Mouse (Mus musculus) myocyte (in vitro differentiated cells): ENCODE measurements around the gene Kcnd1. TPM values are rescaled to one million over a fixed set of nuclear protein-coding genes. Genes with fewer than 3 reads are reported as not detected.

Experiments
- H3K27me3 ChIP-seq: one replicate; pipeline ENCODE4 v1.6.1; 2011; ENCODE audit not compliant: control insufficient read depth, insufficient read depth, insufficient read length
- H3K36me3 ChIP-seq: one replicate; pipeline ENCODE4 v1.6.1; 2011; ENCODE audit not compliant: control insufficient read depth, insufficient read depth
- H3K4me2 ChIP-seq: one replicate; pipeline ENCODE4 v1.6.1; 2011; ENCODE audit warnings: low read depth, control low read depth
- H3K4me3 ChIP-seq: one replicate; pipeline ENCODE4 v1.5.1; 2011; ENCODE audit warnings: mild to moderate bottlenecking, control low read depth, moderate library complexity
- H3K79me2 ChIP-seq: one replicate; pipeline ENCODE4 v1.6.1; 2011; ENCODE audit not compliant: control insufficient read depth, insufficient read depth
- H3ac ChIP-seq: one replicate; pipeline ENCODE4 v1.6.1; 2011; ENCODE audit not compliant: control insufficient read depth, insufficient read length
- CEBPB ChIP-seq: IDR thresholded peaks from 2 replicates; pipeline ENCODE4 v1.6.1; 2011; ENCODE audit warnings: mild to moderate bottlenecking, moderate library complexity; ENCODE audit not compliant: poor library complexity, insufficient read depth, severe bottlenecking
- E2F4 ChIP-seq: IDR thresholded peaks from one replicate; pipeline ENCODE4 v1.6.1; 2011; ENCODE audit warnings: mild to moderate bottlenecking, control low read depth, moderate library complexity; ENCODE audit not compliant: insufficient read depth
- MAX ChIP-seq: IDR thresholded peaks from one replicate; pipeline ENCODE4 v1.6.1; 2011; ENCODE audit warnings: low read depth, mild to moderate bottlenecking, control low read depth
- MYOD1 ChIP-seq, 3 experiments: IDR thresholded peaks; one replicate each; pipeline ENCODE4 v1.6.1; 2011; ENCODE audit warnings: control low read depth in 2 of 3, low read depth in 2 of 3, mild to moderate bottlenecking in 2 of 3, moderate library complexity in 1 of 3; ENCODE audit not compliant: insufficient read length in 2 of 3, control insufficient read depth in 1 of 3
- MYOG ChIP-seq, 3 experiments: IDR thresholded peaks; one replicate each; pipeline ENCODE4 v1.6.1; 2011; ENCODE audit warnings: control low read depth in 2 of 3, low read depth in 2 of 3, mild to moderate bottlenecking in 2 of 3; ENCODE audit not compliant: insufficient read length in 2 of 3, control insufficient read depth in 1 of 3, insufficient read depth in 1 of 3
- POLR2A ChIP-seq: IDR thresholded peaks from one replicate; pipeline ENCODE4 v1.6.1; 2011; ENCODE audit warnings: low read depth, mild to moderate bottlenecking, control low read depth, moderate library complexity; ENCODE audit not compliant: insufficient read length
- POLR2AphosphoS2 ChIP-seq: IDR thresholded peaks from one replicate; pipeline ENCODE4 v1.6.1; 2011; ENCODE audit warnings: low read depth, control low read depth; ENCODE audit not compliant: insufficient read length
- REST ChIP-seq: IDR thresholded peaks from one replicate; pipeline ENCODE4 v1.6.1; 2011; ENCODE audit warnings: mild to moderate bottlenecking, control low read depth, moderate library complexity; ENCODE audit not compliant: insufficient read depth, insufficient read length
- SRF ChIP-seq: IDR thresholded peaks from one replicate; pipeline ENCODE4 v1.6.1; 2011; ENCODE audit warnings: low read depth; ENCODE audit not compliant: control insufficient read depth, insufficient read length
- TCF12 ChIP-seq: IDR thresholded peaks from one replicate; pipeline ENCODE4 v1.6.1; 2011; ENCODE audit warnings: mild to moderate bottlenecking, control low read depth; ENCODE audit not compliant: poor library complexity, insufficient read depth, severe bottlenecking
- TCF3 ChIP-seq: IDR thresholded peaks from one replicate; pipeline ENCODE4 v1.6.1; 2011; ENCODE audit warnings: low read depth, control low read depth; ENCODE audit not compliant: insufficient read length
- USF1 ChIP-seq: IDR thresholded peaks from one replicate; pipeline ENCODE4 v1.6.1; 2011; ENCODE audit warnings: low read depth, mild to moderate bottlenecking, control low read depth, moderate library complexity
- polyA plus RNA-seq: library from polyadenylated mRNA; unstranded; fragments of >200 nt; fragmentation: generic; extraction: Trizol; gene quantifications from one replicate; pipeline ENCODE4 v1.2.1, GENCODE M21; 2012; ENCODE audit warnings: missing spikeins

Kcnd1 gene
- polyA plus RNA-seq, 1 experiment = 0.16 TPM

GRCm38 (mm10) chrX:7859191-7859753 is 37.2 kb downstream of the Kcnd1 start:
- Histone ChIP-seq H3K27me3 (no peaks in the 10 kb centered on the region), H3K4me3 (no peak overlapping the region), H3K4me2 (no peak overlapping the region), H3K36me3 (peaks cover 5% of the 10 kb centered on the region), H3ac (no peak overlapping the region), H3K79me2 (peaks cover 19% of the 10 kb centered on the region)
- TF ChIP-seq MYOD1 (IDR thresholded peaks at IDR 0.05; ENCODE audit: control insufficient read depth in 1 of 3, insufficient read length in 2 of 3, low read depth in 2 of 3) = no peak
- no peak for TF ChIP-seq SRF
- no peak for TF ChIP-seq CEBPB
- no peak for TF ChIP-seq TCF3
- no peak for TF ChIP-seq USF1
- TF ChIP-seq TCF12 = no peak
- TF ChIP-seq MYOG (IDR thresholded peaks at IDR 0.05; ENCODE audit: control insufficient read depth in 1 of 3, insufficient read depth in 1 of 3, insufficient read length in 2 of 3, low read depth in 2 of 3) = no peak
- TF ChIP-seq REST = no peak
- TF ChIP-seq E2F4 = no peak
- no peak for TF ChIP-seq MAX
- TF ChIP-seq POLR2A = no peak
- TF ChIP-seq POLR2AphosphoS2 = no peak

DNA sequence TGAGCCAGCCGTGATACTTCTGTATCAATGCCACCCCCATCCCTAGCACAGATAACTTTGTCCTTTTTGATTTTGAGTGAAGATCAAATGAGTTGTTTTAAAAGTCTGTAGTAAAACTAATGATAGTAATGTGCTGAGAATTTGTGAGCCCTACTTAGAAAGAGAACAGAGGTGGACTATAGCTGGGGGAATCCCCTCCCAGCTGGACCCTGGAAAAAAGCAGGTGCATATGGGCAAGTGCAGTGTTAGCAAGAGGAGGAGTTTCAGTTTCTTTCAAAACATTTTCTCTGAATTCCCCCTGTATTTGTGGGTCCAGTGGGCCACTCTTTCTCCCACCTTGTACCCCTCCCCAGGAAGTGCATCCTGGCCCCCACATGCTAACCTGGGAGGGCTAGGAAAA is 41.1 kb downstream of the Kcnd1 start:
- H3K4me2 ChIP-seq = no peak overlapping the region
- H3K27me3 ChIP-seq = no peaks in the 10 kb centered on the region
- peaks cover 5% of the 10 kb centered on the region for H3K36me3 ChIP-seq
- no peak overlapping the region for H3ac ChIP-seq
- TF ChIP-seq SRF (no peak), E2F4 (no peak), CEBPB (no peak), POLR2AphosphoS2 (no peak), TCF3 (no peak), TCF12 (no peak)
- H3K79me2 ChIP-seq = peaks cover 22% of the 10 kb centered on the region
- H3K4me3 ChIP-seq = no peak overlapping the region

DNA sequence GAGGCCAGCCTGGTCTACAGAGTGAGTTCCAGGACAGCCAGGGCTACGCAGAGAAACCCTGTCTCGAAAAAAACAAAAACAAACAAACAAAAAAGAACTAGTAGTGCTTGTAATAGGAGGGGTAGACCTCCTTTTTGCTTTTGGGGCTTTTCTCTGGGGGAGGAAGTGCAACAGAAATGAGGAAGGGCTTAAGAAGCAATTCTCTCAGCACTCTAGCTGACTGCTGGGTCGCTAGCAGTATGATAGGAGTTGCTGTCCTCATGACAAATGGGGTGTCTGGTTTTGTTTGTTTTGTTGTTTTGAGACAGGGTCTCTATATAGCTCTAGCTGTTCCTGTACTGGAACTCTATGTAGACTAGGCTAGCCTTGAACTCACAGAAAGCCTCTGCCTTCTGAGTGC is 42.5 kb downstream of the Kcnd1 start:
- Histone ChIP-seq H3K79me2 (peaks cover 22% of the 10 kb centered on the region), H3K4me3 (no peak overlapping the region), H3K27me3 (no peaks in the 10 kb centered on the region), H3ac (no peak overlapping the region), H3K4me2 (no peak overlapping the region), H3K36me3 (no peaks in the 10 kb centered on the region)
- no peak for TF ChIP-seq REST
- no peak for TF ChIP-seq TCF12
- no peak for TF ChIP-seq CEBPB
- TF ChIP-seq TCF3 = no peak
- no peak for TF ChIP-seq POLR2A

- Histone ChIP-seq H3K27me3 (no peaks in the 10 kb centered on the region), H3ac (no peak overlapping the region), H3K4me2 (no peak overlapping the region), H3K36me3 (no peaks in the 10 kb centered on the region), H3K79me2 (peaks cover 22% of the 10 kb centered on the region), H3K4me3 (no peak overlapping the region)
- TF ChIP-seq MYOG (IDR thresholded peaks at IDR 0.05; ENCODE audit: control insufficient read depth in 1 of 3, insufficient read depth in 1 of 3, insufficient read length in 2 of 3, low read depth in 2 of 3) (no peak), MYOD1 (IDR thresholded peaks at IDR 0.05; ENCODE audit: control insufficient read depth in 1 of 3, insufficient read length in 2 of 3, low read depth in 2 of 3) (no peak), REST (no peak), POLR2A (no peak), SRF (no peak), E2F4 (no peak), POLR2AphosphoS2 (no peak), TCF12 (no peak), USF1 (no peak), CEBPB (no peak)
Measured at GRCm38 (mm10) chrX:7865343-7865742, 43.3 kb downstream of the Kcnd1 start.

DNA sequence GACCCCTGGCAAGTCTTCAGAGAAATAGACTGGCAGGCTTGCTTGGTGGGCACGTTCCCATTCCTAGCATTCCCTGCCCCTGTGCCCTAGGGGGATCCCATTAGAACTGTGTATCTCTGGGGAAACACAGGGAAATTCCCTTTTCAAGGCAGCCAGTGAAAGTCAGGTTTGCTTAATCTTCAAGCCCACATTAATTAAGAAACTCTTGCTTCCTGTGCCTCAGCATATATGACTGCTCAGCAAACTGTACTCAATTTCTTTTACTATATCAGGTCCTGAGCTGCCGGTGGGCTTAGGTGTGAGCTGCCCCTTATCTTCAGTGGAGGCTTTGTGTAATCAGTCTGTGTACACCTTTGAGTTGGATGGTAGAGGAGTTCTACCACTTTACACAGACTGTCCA is 43.7 kb downstream of the Kcnd1 start:
- Histone ChIP-seq H3K79me2 (peaks cover 22% of the 10 kb centered on the region), H3K4me2 (no peak overlapping the region), H3K4me3 (no peak overlapping the region), H3ac (no peak overlapping the region), H3K36me3 (no peaks in the 10 kb centered on the region), H3K27me3 (no peaks in the 10 kb centered on the region)
- TF ChIP-seq TCF12 = no peak
- TF ChIP-seq TCF3 = no peak
- TF ChIP-seq MYOD1 (IDR thresholded peaks at IDR 0.05; ENCODE audit: control insufficient read depth in 1 of 3, insufficient read length in 2 of 3, low read depth in 2 of 3) = no peak
- TF ChIP-seq MAX = no peak
- no peak for TF ChIP-seq CEBPB
- no peak for TF ChIP-seq POLR2AphosphoS2
- TF ChIP-seq E2F4 = no peak
- TF ChIP-seq SRF = no peak
- TF ChIP-seq USF1 = no peak
- no peak for TF ChIP-seq POLR2A
- TF ChIP-seq MYOG (IDR thresholded peaks at IDR 0.05; ENCODE audit: control insufficient read depth in 1 of 3, insufficient read depth in 1 of 3, insufficient read length in 2 of 3, low read depth in 2 of 3) = no peak
